Mouse (Mus musculus) urinary bladder, adult 2 months (tissue): ENCODE measurements around the gene Olfr531. TPM values are rescaled to one million over a fixed set of nuclear protein-coding genes. Genes with fewer than 3 reads are reported as not detected.

Source experiments
- DNase-seq: peaks from one replicate; pipeline ENCODE4 v3.0.0; 2022; ENCODE audit warnings: low spot score
- polyA plus RNA-seq: library from polyadenylated mRNA; depleted of rRNA; stranded (reverse); fragments of >200 nt; gene quantifications from 2 replicates; pipeline ENCODE4 v1.2.3, GENCODE M21; 2012; rRNA removed

Olfr531 gene
- polyA plus RNA-seq = not detected in 2 replicates

GRCm38 (mm10) chr7:140402818-140403217 is at the start of gene Olfr531:
TSS of gene Olfr531 (minus strand) at chr7:140402918.
- DNase-seq = no peak

- DNase-seq = no peak
These were observed 40.4 kb upstream of the Olfr531 start for GRCm38 (mm10) chr7:140443141-140443540.

GRCm38 (mm10) chr7:140421539-140421938 is 18.8 kb upstream of the Olfr531 start, which contains the start of gene Olfr532:
TSS of gene Olfr532 (minus strand) at chr7:140421639.
- no peak for DNase-seq

- no peak for DNase-seq
These were observed 25.8 kb downstream of the Olfr531 start for GRCm38 (mm10) chr7:140376911-140377310.

GRCm38 (mm10) chr7:140376231-140376630 is 26.5 kb downstream of the Olfr531 start, which contains the start of gene Olfr530:
TSS of gene Olfr530 (minus strand) at chr7:140376331.
- DNase-seq = no peak

GRCm38 (mm10) chr7:140374300-140374699 is 28.4 kb downstream of the Olfr531 start:
- no peak for DNase-seq

GRCm38 (mm10) chr7:140361571-140361970 is 41.1 kb downstream of the Olfr531 start, which contains the start of gene Olfr60:
TSS of gene Olfr60 (minus strand) at chr7:140361671.
- DNase-seq = no peak

Other genes with a start within 250 kb of the Olfr531 start
- 4.8 and 8.9 TPM in 2 replicates for gene Sprn, start 248.0 kb downstream of the Olfr531 start, polyA plus RNA-seq
- gene Olfr522, start 238.2 kb downstream of the Olfr531 start, polyA plus RNA-seq = not detected in 2 replicates
- not detected in 2 replicates for gene Olfr523, start 229.7 kb downstream of the Olfr531 start, polyA plus RNA-seq
- not detected in 2 replicates for gene Olfr524, start 197.0 kb downstream of the Olfr531 start, polyA plus RNA-seq
- gene Cd163l1, start 184.7 kb downstream of the Olfr531 start, polyA plus RNA-seq = 1.1 and 1.2 TPM in 2 replicates
- gene 5830411N06Rik, start 155.6 kb downstream of the Olfr531 start, polyA plus RNA-seq = 0.09 and 0.22 TPM in 2 replicates
- not detected in 2 replicates for gene Olfr525, start 82.1 kb downstream of the Olfr531 start, polyA plus RNA-seq
- not detected in 2 replicates for gene Olfr527, start 68.9 kb downstream of the Olfr531 start, polyA plus RNA-seq
- gene Olfr60, start 41.2 kb downstream of the Olfr531 start, polyA plus RNA-seq = 0.04 and 0.22 TPM in 2 replicates
- gene Olfr530, start 26.6 kb downstream of the Olfr531 start, polyA plus RNA-seq = not detected in 2 replicates
- gene Olfr532, start 18.7 kb upstream of the Olfr531 start, polyA plus RNA-seq = not detected in 2 replicates
- gene Olfr533, start 60.5 kb upstream of the Olfr531 start, polyA plus RNA-seq = not detected in 2 replicates
- gene Olfr535, start 81.3 kb upstream of the Olfr531 start, polyA plus RNA-seq = not detected in 2 replicates
- gene Olfr536, start 104.5 kb upstream of the Olfr531 start, polyA plus RNA-seq = not detected in 2 replicates
- not detected in 2 replicates for gene Olfr538, start 165.0 kb upstream of the Olfr531 start, polyA plus RNA-seq
- gene Olfr46, start 198.4 kb upstream of the Olfr531 start, polyA plus RNA-seq = not detected in 2 replicates
- not detected in 2 replicates for gene Olfr61, start 226.1 kb upstream of the Olfr531 start, polyA plus RNA-seq
- gene Olfr53, start 243.5 kb upstream of the Olfr531 start, polyA plus RNA-seq = not detected in 2 replicates